Mouse (Mus musculus) forebrain, embryonic 10.5 days (tissue): ENCODE results near the gene Ccdc187. TPM values are rescaled to one million over a fixed set of nuclear protein-coding genes. Genes with fewer than 3 reads are reported as not detected.

Experiments
- DNase-seq: peaks from one replicate; pipeline ENCODE4 v3.0.0-alpha.2; 2017; ENCODE audit warnings: low spot score; ENCODE audit errors: extremely low spot score
- H3K27ac ChIP-seq: fragments of 300-500 bp; sonication (generic); 2 replicates; pipeline ENCODE4 v1.5.1; 2016; ENCODE audit warnings: mild to moderate bottlenecking
- H3K27me3 ChIP-seq: fragments of 300-500 bp; sonication (generic); 2 replicates; pipeline ENCODE4 v1.6.1; 2016; ENCODE audit warnings: mild to moderate bottlenecking; ENCODE audit not compliant: poor library complexity, severe bottlenecking
- H3K36me3 ChIP-seq: fragments of 300-500 bp; sonication (generic); replicated peaks from 2 replicates; pipeline ENCODE4 v1.6.1; 2016; ENCODE audit warnings: mild to moderate bottlenecking, moderate library complexity
- H3K4me1 ChIP-seq: fragments of 300-500 bp; sonication (generic); 2 replicates; pipeline ENCODE4 v1.6.1; 2016
- H3K4me3 ChIP-seq: fragments of 300-500 bp; sonication (generic); 2 replicates; pipeline ENCODE4 v1.5.1; 2016; ENCODE audit warnings: mild to moderate bottlenecking, moderate library complexity
- H3K9me3 ChIP-seq: fragments of 300-500 bp; sonication (generic); 2 replicates; pipeline ENCODE4 v1.6.1; 2016; ENCODE audit warnings: mild to moderate bottlenecking, moderate library complexity
- WGBS: fragments of 180-500 bp; shearing (Covaris S2); methylation state at CpG from one replicate; pipeline ENCODE4 v1.1.7; 2016; 5-methylcytosine and 5-hydroxymethylcytosine counted together
- polyA plus RNA-seq: library from polyadenylated mRNA; unstranded; fragments of >200 nt; fragmentation: Nextera tagmentation; extraction: Ambion mirVana; gene quantifications from 2 replicates; pipeline ENCODE4 v1.2.1, GENCODE M21; 2016

Ccdc187 gene
- polyA plus RNA-seq, 1 experiment from 2014 or later = 0.07 TPM

- Histone ChIP-seq H3K9me3 (no peaks in the 10 kb centered on the region), H3K27me3 (peaks cover 37% of the 10 kb centered on the region), H3K36me3 (no peaks in the 10 kb centered on the region), H3K4me1 (peaks cover 47% of the 10 kb centered on the region), H3K4me3 (no peak overlapping the region), H3K27ac (0 out of 2 replicates have a peak overlapping the region, but pooled peaks have one; percentile 71)
- 75% methylated on average over 6 of the region's 6 CpGs for WGBS
- DNase-seq = no peak
Measured at GRCm38 (mm10) chr2:26296606-26297195, 2.3 kb upstream of the Ccdc187 start.

- no peaks in the 10 kb centered on the region for H3K9me3 ChIP-seq
- 94% methylated on average over 5 of the region's 5 CpGs for WGBS
- H3K4me1 ChIP-seq = peaks cover 5% of the 10 kb centered on the region; the same call in 1 of the 2 replicates
- no peaks in the 10 kb centered on the region for H3K27me3 ChIP-seq
- no peak for DNase-seq
- no peak overlapping the region for H3K27ac ChIP-seq
- H3K4me3 ChIP-seq = no peak overlapping the region
- H3K36me3 ChIP-seq = no peaks in the 10 kb centered on the region
Measured at GRCm38 (mm10) chr2:26290133-26290532, 4.2 kb downstream of the Ccdc187 start.

- Histone ChIP-seq H3K4me1 (peaks cover 5% of the 10 kb centered on the region; the same call in 1 of the 2 replicates), H3K9me3 (no peaks in the 10 kb centered on the region), H3K4me3 (no peak overlapping the region), H3K36me3 (no peaks in the 10 kb centered on the region), H3K27me3 (no peaks in the 10 kb centered on the region), H3K27ac (no peak overlapping the region)
- 80% methylated on average over 7 of the region's 7 CpGs for WGBS
- DNase-seq = no peak
Measured at GRCm38 (mm10) chr2:26286391-26286790, 8.0 kb downstream of the Ccdc187 start.

- no peak for DNase-seq
- 80% methylated on average over 7 of the region's 7 CpGs for WGBS
- Histone ChIP-seq H3K27me3 (no peaks in the 10 kb centered on the region), H3K4me3 (no peak overlapping the region), H3K9me3 (no peaks in the 10 kb centered on the region), H3K27ac (0 out of 2 replicates have a peak overlapping the region, but pooled peaks have one; percentile 20), H3K36me3 (no peaks in the 10 kb centered on the region), H3K4me1 (peaks cover 5% of the 10 kb centered on the region; the same call in 1 of the 2 replicates)
Measured at GRCm38 (mm10) chr2:26285804-26286203, 8.6 kb downstream of the Ccdc187 start.

- 78% methylated on average over 11 of the region's 11 CpGs for WGBS
- 0 out of 2 replicates have a peak overlapping the region, but pooled peaks have one; percentile 6 for H3K27ac ChIP-seq
- H3K4me3 ChIP-seq = no peak overlapping the region
- H3K4me1 ChIP-seq = 0 out of 2 replicates have a peak, but pooled peaks cover 2% of the 10 kb centered on the region
- H3K9me3 ChIP-seq = no peaks in the 10 kb centered on the region
- no peaks in the 10 kb centered on the region for H3K27me3 ChIP-seq
- H3K36me3 ChIP-seq = no peaks in the 10 kb centered on the region
- DNase-seq = no peak
Measured at GRCm38 (mm10) chr2:26280594-26280993, 13.8 kb downstream of the Ccdc187 start.

GRCm38 (mm10) chr2:26279712-26280111, 14.6 kb downstream of the Ccdc187 start:
- Histone ChIP-seq H3K27me3 (no peaks in the 10 kb centered on the region), H3K4me1 (peaks cover under 1% of the 10 kb centered on the region), H3K36me3 (no peaks in the 10 kb centered on the region), H3K9me3 (no peaks in the 10 kb centered on the region), H3K27ac (no peak overlapping the region), H3K4me3 (no peak overlapping the region)
- WGBS = 87% methylated on average over 3 of the region's 3 CpGs
- DNase-seq = no peak

- 21% methylated on average over 7 of the region's 7 CpGs for WGBS
- H3K27ac ChIP-seq = no peak overlapping the region
- DNase-seq = peak; percentile 63
Measured at GRCm38 (mm10) chr2:26273611-26274010, 20.7 kb downstream of the Ccdc187 start.

GRCm38 (mm10) chr2:26268216-26268615, 26.1 kb downstream of the Ccdc187 start:
- H3K4me3 ChIP-seq = no peak overlapping the region
- H3K27ac ChIP-seq = no peak overlapping the region
- no peaks in the 10 kb centered on the region for H3K36me3 ChIP-seq
- peaks cover 12% of the 10 kb centered on the region for H3K4me1 ChIP-seq
- H3K9me3 ChIP-seq = no peaks in the 10 kb centered on the region
- WGBS = 65% methylated on average over 3 of the region's 3 CpGs
- DNase-seq = no peak
- H3K27me3 ChIP-seq = no peaks in the 10 kb centered on the region

More at GRCm38 (mm10) chr2:26273611-26274010, 20.7 kb downstream of the Ccdc187 start:
- no peaks in the 10 kb centered on the region for H3K27me3 ChIP-seq
- no peaks in the 10 kb centered on the region for H3K36me3 ChIP-seq
- no peaks in the 10 kb centered on the region for H3K9me3 ChIP-seq
- H3K4me1 ChIP-seq = peaks cover 23% of the 10 kb centered on the region
- no peak overlapping the region for H3K4me3 ChIP-seq

- no peaks in the 10 kb centered on the region for H3K27me3 ChIP-seq
- H3K27ac ChIP-seq = no peak overlapping the region
- no peak overlapping the region for H3K4me3 ChIP-seq
- peaks cover 12% of the 10 kb centered on the region for H3K4me1 ChIP-seq
- no peak for DNase-seq
- H3K9me3 ChIP-seq = no peaks in the 10 kb centered on the region
- no peaks in the 10 kb centered on the region for H3K36me3 ChIP-seq
- 88% methylated on average over 10 of the region's 10 CpGs for WGBS
Measured at GRCm38 (mm10) chr2:26266066-26266742, 28.2 kb downstream of the Ccdc187 start.

- DNase-seq = no peak
- Histone ChIP-seq H3K27ac (no peak overlapping the region), H3K4me1 (peaks cover 11% of the 10 kb centered on the region), H3K27me3 (no peaks in the 10 kb centered on the region), H3K9me3 (no peaks in the 10 kb centered on the region), H3K4me3 (no peak overlapping the region), H3K36me3 (no peaks in the 10 kb centered on the region)
- 82% methylated on average over 2 of the region's 2 CpGs for WGBS
Measured at GRCm38 (mm10) chr2:26265095-26265494, 29.3 kb downstream of the Ccdc187 start.

- 86% methylated on average over 4 of the region's 4 CpGs for WGBS
- peaks cover 7% of the 10 kb centered on the region for H3K4me1 ChIP-seq
- DNase-seq = no peak
Measured at GRCm38 (mm10) chr2:26264646-26265045, 29.7 kb downstream of the Ccdc187 start.

GRCm38 (mm10) chr2:26257315-26258096, 36.9 kb downstream of the Ccdc187 start:
- Histone ChIP-seq H3K4me3 (no peak overlapping the region), H3K36me3 (no peaks in the 10 kb centered on the region), H3K27ac (0 out of 2 replicates have a peak overlapping the region, but pooled peaks have one; percentile 3), H3K9me3 (no peaks in the 10 kb centered on the region), H3K27me3 (no peaks in the 10 kb centered on the region), H3K4me1 (0 out of 2 replicates have a peak, but pooled peaks cover 4% of the 10 kb centered on the region)
- no peak for DNase-seq
- WGBS = 89% methylated on average over 16 of the region's 16 CpGs

More at GRCm38 (mm10) chr2:26264646-26265045, 29.7 kb downstream of the Ccdc187 start:
- Histone ChIP-seq H3K27me3 (no peaks in the 10 kb centered on the region), H3K27ac (no peak overlapping the region), H3K36me3 (no peaks in the 10 kb centered on the region), H3K4me3 (no peak overlapping the region), H3K9me3 (no peaks in the 10 kb centered on the region)
